Mouse (Mus musculus) erythroblast, embryonic 14.5 days (primary cell): ENCODE results near the gene Uchl5.

Experiments
- GATA1 ChIP-seq: IDR thresholded peaks from 2 replicates; pipeline ENCODE4 v1.6.1; 2012; ENCODE audit warnings: low read length, inconsistent platforms, mixed read lengths
- TAL1 ChIP-seq: IDR thresholded peaks from 3 replicates; pipeline ENCODE4 v1.6.1; 2012; ENCODE audit warnings: low read length, inconsistent platforms, mixed read lengths

GRCm38 (mm10) chr1:143731691-143732090, 45.4 kb upstream of the Uchl5 start:
- TF ChIP-seq GATA1 = no peak
- no peak for TF ChIP-seq TAL1
